Mouse (Mus musculus) small intestine, adult 2 months (tissue): ENCODE data around the gene Cuedc2. TPM values are rescaled to one million over a fixed set of nuclear protein-coding genes. Genes with fewer than 3 reads are reported as not detected.

Experiments
- H3K27ac ChIP-seq: fragments of 200-500 bp; 2 replicates; pipeline ENCODE4 v1.5.1; 2012; ENCODE audit warnings: low read depth, low read length, control low read depth, inconsistent platforms; ENCODE audit not compliant: insufficient read depth
- H3K27me3 ChIP-seq: fragments of 200-500 bp; 2 replicates; pipeline ENCODE4 v1.6.1; 2012; ENCODE audit warnings: mild to moderate bottlenecking, moderate library complexity, low read length, inconsistent platforms; ENCODE audit not compliant: control insufficient read depth, insufficient read depth
- H3K36me3 ChIP-seq: fragments of 200-500 bp; 2 replicates; pipeline ENCODE4 v1.6.1; 2012; ENCODE audit warnings: mild to moderate bottlenecking, low read length, control low read depth, inconsistent platforms; ENCODE audit not compliant: control insufficient read depth, insufficient read depth
- H3K4me1 ChIP-seq: fragments of 200-500 bp; 2 replicates; pipeline ENCODE4 v1.6.1; 2012; ENCODE audit warnings: low read length, inconsistent platforms, mixed read lengths; ENCODE audit not compliant: control insufficient read depth, insufficient read depth, insufficient read length
- H3K4me3 ChIP-seq: fragments of 200-500 bp; 2 replicates; pipeline ENCODE4 v1.5.1; 2012; ENCODE audit warnings: low read depth, mild to moderate bottlenecking, control low read depth, inconsistent platforms, low read length, moderate library complexity
- CTCF ChIP-seq: fragments of 200-500 bp; IDR thresholded peaks from 2 replicates; pipeline ENCODE4 v1.5.1; 2012; ENCODE audit warnings: low read depth, mild to moderate bottlenecking, control low read depth, inconsistent platforms, low read length, moderate library complexity, mixed read lengths; ENCODE audit not compliant: insufficient replicate concordance, insufficient read length; ENCODE audit errors: extremely low read depth
- POLR2A ChIP-seq: fragments of 200-500 bp; IDR thresholded peaks from 2 replicates; pipeline ENCODE4 v1.6.1; 2012; ENCODE audit warnings: low read depth, mild to moderate bottlenecking, control low read depth, inconsistent platforms, low read length, moderate library complexity
- WGBS: fragments of 180-500 bp; shearing (Covaris S2); methylation state at CpG from one replicate; pipeline ENCODE4 v1.1.7; 2018; 5-methylcytosine and 5-hydroxymethylcytosine counted together
- polyA plus RNA-seq: library from polyadenylated mRNA; depleted of rRNA; stranded (reverse); fragments of >200 nt; gene quantifications from 2 replicates; pipeline ENCODE4 v1.2.3, GENCODE M21; 2012

The Cuedc2 gene
- polyA plus RNA-seq, 1 experiment: 26.9 TPM

DNA sequence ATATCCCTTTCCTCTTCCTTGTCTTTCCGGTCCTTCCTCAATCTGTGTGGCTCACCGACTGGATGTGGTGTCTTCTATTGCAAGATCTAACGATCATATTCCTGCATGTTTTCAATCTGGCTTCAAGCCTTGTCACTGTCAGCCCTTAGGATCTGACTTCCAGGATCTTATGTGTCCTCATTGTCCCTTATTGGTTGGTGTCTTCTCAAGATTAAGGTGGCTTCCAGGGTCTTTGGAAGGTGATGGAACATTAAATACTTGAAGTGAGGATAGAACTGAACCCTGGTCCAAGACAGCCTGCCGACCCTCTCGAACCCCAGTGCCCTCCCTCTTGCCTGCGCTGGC lies 412 bp upstream of the Cuedc2 start:
- Histone ChIP-seq H3K27ac (peak overlapping the region; percentile 42), H3K4me3 (peak overlapping the region; percentile 27; the same call in 1 of the 2 replicates), H3K36me3 (no peaks in the 10 kb centered on the region), H3K4me1 (peaks cover 12% of the 10 kb centered on the region; the same call in 1 of the 2 replicates), H3K27me3 (no peaks in the 10 kb centered on the region)
- 19% methylated on average over 6 of the region's 6 CpGs for WGBS
- TF ChIP-seq CTCF: no peak
- no peak for TF ChIP-seq POLR2A

DNA sequence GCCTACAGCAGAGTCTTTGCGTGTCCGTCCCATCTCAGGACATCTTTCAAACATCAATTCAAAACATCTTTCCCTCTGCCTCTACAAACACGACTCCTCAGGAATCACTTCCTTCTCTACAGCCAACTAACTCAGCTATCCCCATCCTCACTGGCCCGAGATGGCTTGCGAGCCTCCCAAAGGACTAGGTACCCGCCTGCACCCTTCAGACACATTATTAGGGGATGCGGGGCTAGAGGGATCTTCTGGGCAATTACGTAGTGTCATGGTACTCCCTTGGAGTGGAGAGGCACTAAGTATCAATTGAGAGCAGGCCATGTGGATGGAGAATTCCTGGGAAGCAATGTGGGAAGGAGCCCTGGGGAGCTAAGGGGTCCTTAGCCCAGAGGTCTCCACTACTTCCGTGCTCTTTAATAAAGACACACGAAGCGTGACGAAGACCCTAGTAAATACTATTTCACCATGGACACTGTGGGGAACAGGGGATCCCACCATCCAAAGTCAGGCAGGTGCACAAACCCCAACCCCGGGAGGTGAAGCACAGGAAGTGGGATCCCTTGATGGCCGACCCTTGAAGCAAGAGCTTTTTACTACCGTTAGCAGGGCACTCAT lies 677 bp downstream of the Cuedc2 start:
- peaks cover 12% of the 10 kb centered on the region; the same call in 1 of the 2 replicates for H3K4me1 ChIP-seq
- 35% methylated on average over 15 of the region's 15 CpGs for whole genome bisulfite sequencing
- TF ChIP-seq POLR2A (no peak), CTCF (no peak)
- no peaks in the 10 kb centered on the region for H3K27me3 ChIP-seq
- H3K4me3 ChIP-seq: peak overlapping the region; percentile 68
- no peak overlapping the region for H3K27ac ChIP-seq
- no peaks in the 10 kb centered on the region for H3K36me3 ChIP-seq

GRCm38 (mm10) chr19:46333906-46334305 lies 4.6 kb downstream of the Cuedc2 start:
- Histone ChIP-seq H3K4me1 (peaks cover 8% of the 10 kb centered on the region), H3K4me3 (no peak overlapping the region), H3K36me3 (peaks cover 11% of the 10 kb centered on the region; the same call in 1 of the 2 replicates), H3K27me3 (no peaks in the 10 kb centered on the region), H3K27ac (no peak overlapping the region)
- no peak for TF ChIP-seq CTCF
- TF ChIP-seq POLR2A: no peak
- 88% methylated on average over 3 of the region's 3 CpGs for whole genome bisulfite sequencing

DNA sequence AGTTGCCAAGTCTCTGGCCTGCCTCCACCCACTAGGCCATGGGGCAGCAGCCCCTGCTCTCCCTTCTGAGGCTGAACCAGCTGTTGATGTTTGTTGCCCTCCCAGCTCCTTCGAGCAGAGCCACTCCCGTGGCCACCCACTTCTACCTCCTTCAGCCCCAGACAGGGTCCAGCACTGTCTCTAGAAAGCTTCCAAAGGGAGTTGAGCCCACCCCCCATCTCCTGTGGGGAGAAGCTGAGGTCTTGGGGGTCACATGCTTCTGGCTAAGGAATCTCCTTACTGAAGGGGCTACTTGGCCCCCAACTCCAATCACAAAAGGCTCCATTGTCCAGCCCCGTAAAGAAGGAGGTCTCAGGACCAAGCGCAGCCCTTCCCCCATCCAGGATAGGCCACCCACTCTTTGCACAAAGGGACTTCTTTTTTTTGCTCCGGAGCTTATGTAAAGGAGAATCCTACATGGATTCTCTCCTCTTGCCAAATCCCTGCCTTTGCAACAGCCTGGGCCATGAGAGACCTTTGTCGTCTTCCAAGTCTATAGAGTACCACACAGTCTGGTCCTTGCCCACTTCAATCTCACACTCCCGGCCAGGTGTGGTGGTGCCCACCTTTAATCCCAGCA lies 5.7 kb downstream of the Cuedc2 start:
- TF ChIP-seq POLR2A (no peak), CTCF (no peak)
- H3K4me3 ChIP-seq: no peak overlapping the region
- H3K36me3 ChIP-seq: peaks cover 11% of the 10 kb centered on the region; the same call in 1 of the 2 replicates
- WGBS: 80% methylated on average over 7 of the region's 7 CpGs
- peaks cover 5% of the 10 kb centered on the region for H3K4me1 ChIP-seq
- H3K27ac ChIP-seq: no peak overlapping the region
- no peaks in the 10 kb centered on the region for H3K27me3 ChIP-seq

- Histone ChIP-seq H3K4me1 (peaks cover 12% of the 10 kb centered on the region), H3K27ac (no peak overlapping the region), H3K36me3 (peaks cover 11% of the 10 kb centered on the region; the same call in 1 of the 2 replicates), H3K4me3 (no peak overlapping the region), H3K27me3 (no peaks in the 10 kb centered on the region)
- TF ChIP-seq POLR2A (no peak), CTCF (no peak)
- 87% methylated on average over 3 of the region's 3 CpGs for WGBS
These were observed 6.6 kb downstream of the Cuedc2 start for GRCm38 (mm10) chr19:46331936-46332335.

DNA sequence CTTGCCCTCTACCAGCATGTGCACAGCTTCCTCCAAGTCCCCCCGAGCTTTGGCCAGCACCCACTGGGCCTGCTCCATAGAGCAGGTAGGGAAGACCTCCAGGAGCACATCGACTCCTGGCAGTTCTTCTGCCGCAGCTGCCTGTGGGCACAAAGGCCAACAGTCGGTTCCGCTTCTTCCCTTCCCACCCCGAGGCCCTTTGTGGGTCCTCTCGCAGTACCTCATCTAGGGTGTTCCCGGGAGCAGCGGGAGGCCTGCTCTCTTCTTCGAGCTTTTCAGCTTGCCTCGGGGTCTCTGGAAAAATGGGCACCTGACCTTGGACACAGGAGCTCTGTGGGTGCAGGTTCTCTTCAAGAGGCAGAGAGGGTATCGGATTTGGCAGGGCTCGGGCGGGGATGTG lies 7.2 kb downstream of the Cuedc2 start:
- Histone ChIP-seq H3K27me3 (no peaks in the 10 kb centered on the region; the same call in 1 of the 2 replicates), H3K4me1 (peaks cover 15% of the 10 kb centered on the region), H3K27ac (no peak overlapping the region), H3K4me3 (no peak overlapping the region), H3K36me3 (peaks cover 11% of the 10 kb centered on the region; the same call in 1 of the 2 replicates)
- TF ChIP-seq POLR2A (no peak), CTCF (no peak)
- 93% methylated on average over 14 of the region's 14 CpGs for WGBS

GRCm38 (mm10) chr19:46330696-46331095 lies 7.8 kb downstream of the Cuedc2 start:
- peaks cover 4% of the 10 kb centered on the region; the same call in 1 of the 2 replicates for H3K27me3 ChIP-seq
- WGBS: 92% methylated on average over 12 of the region's 12 CpGs
- peaks cover 15% of the 10 kb centered on the region for H3K4me1 ChIP-seq
- peaks cover 11% of the 10 kb centered on the region; the same call in 1 of the 2 replicates for H3K36me3 ChIP-seq
- H3K27ac ChIP-seq: no peak overlapping the region
- no peak overlapping the region for H3K4me3 ChIP-seq
- no peak for TF ChIP-seq POLR2A
- TF ChIP-seq CTCF: no peak
